Mouse (Mus musculus) CH12.LX (cell line): ENCODE data around the gene Hsp90ab1. TPM values are rescaled to one million over a fixed set of nuclear protein-coding genes. Genes with fewer than 3 reads are reported as not detected.

Experiments used
- DNase-seq: peaks from one replicate; pipeline ENCODE4 v3.0.0-alpha.2; 2013; ENCODE audit errors: extremely low read depth
- H3K27ac ChIP-seq: 2 replicates; pipeline ENCODE4 v1.5.1; 2012; ENCODE audit warnings: low read depth, mild to moderate bottlenecking, control low read depth, moderate library complexity; ENCODE audit not compliant: insufficient read depth
- H3K27me3 ChIP-seq: replicated peaks from 2 replicates; pipeline ENCODE3; 2012; ENCODE audit warnings: inconsistent platforms
- H3K36me3 ChIP-seq, 2 experiments: replicated peaks in 1 of 2; 2 replicates each; pipeline versions ENCODE3 to v1.6.1; 2012; ENCODE audit warnings: inconsistent platforms in 1 of 2, low read length in 1 of 2, mild to moderate bottlenecking in 1 of 2, mixed read lengths in 1 of 2, moderate library complexity in 1 of 2; ENCODE audit not compliant: control insufficient read depth in 1 of 2, insufficient read depth in 1 of 2
- H3K4me1 ChIP-seq, 2 experiments: 2 replicates each; pipeline ENCODE4 v1.6.1; 2012; ENCODE audit warnings: inconsistent platforms in 1 of 2, moderate library complexity in 1 of 2; ENCODE audit not compliant: insufficient read depth in 2 of 2, control insufficient read depth in 1 of 2
- H3K4me2 ChIP-seq: 2 replicates; pipeline ENCODE4 v1.6.1; 2012; ENCODE audit warnings: low read depth, mild to moderate bottlenecking, control low read depth; ENCODE audit not compliant: poor library complexity, insufficient read depth, severe bottlenecking
- H3K4me3 ChIP-seq, 3 experiments: fragments of 150-350 bp in 1 of 3; sonication (generic) in 1 of 3; replicated peaks in 1 of 3; 2 replicates each; pipeline versions ENCODE3 to v1.5.1; 2011 to 2012; ENCODE audit warnings: low read depth in 2 of 3, low read length in 2 of 3, mild to moderate bottlenecking in 2 of 3, moderate library complexity in 2 of 3, control low read depth in 1 of 3, improper control_type of control experiment in 1 of 3, inconsistent platforms in 1 of 3, mixed read lengths in 1 of 3; ENCODE audit not compliant: poor library complexity in 1 of 3
- H3K79me2 ChIP-seq: replicated peaks from 2 replicates; pipeline ENCODE4 v1.6.1; 2012; ENCODE audit warnings: mild to moderate bottlenecking, moderate library complexity; ENCODE audit not compliant: control insufficient read depth, poor library complexity, insufficient read depth, severe bottlenecking; ENCODE audit errors: extremely low read depth
- H3K9ac ChIP-seq: 2 replicates; pipeline ENCODE4 v1.6.1; 2012; ENCODE audit warnings: low read depth, mild to moderate bottlenecking, control low read depth, moderate library complexity; ENCODE audit not compliant: insufficient read depth
- H3K9me3 ChIP-seq: replicated peaks from 2 replicates; pipeline ENCODE3; 2012; ENCODE audit warnings: low read length, inconsistent platforms, mixed read lengths
- BHLHE40 ChIP-seq: IDR thresholded peaks from 2 replicates; pipeline ENCODE4 v1.6.1; 2011; ENCODE audit warnings: mild to moderate bottlenecking, low read depth, low read length, improper control_type of control experiment
- CHD1 ChIP-seq: IDR thresholded peaks from 2 replicates; pipeline ENCODE4 v1.6.1; 2012; ENCODE audit warnings: low read depth, low read length, improper control_type of control experiment, inconsistent platforms
- CHD2 ChIP-seq: IDR thresholded peaks from 2 replicates; pipeline ENCODE4 v1.6.1; 2011; ENCODE audit warnings: low read length, improper control_type of control experiment
- E2F4 ChIP-seq: IDR thresholded peaks from 2 replicates; pipeline ENCODE4 v1.6.1; 2011; ENCODE audit warnings: low read depth, low read length, improper control_type of control experiment; ENCODE audit not compliant: insufficient replicate concordance
- ELF1 ChIP-seq: IDR thresholded peaks from 2 replicates; pipeline ENCODE4 v1.6.1; 2014; ENCODE audit warnings: low read depth, mild to moderate bottlenecking, inconsistent platforms, low read length, improper control_type of control experiment
- ETS1 ChIP-seq: conservative IDR thresholded peaks from 2 replicates; pipeline ENCODE4 v1.6.1; 2012; ENCODE audit warnings: low read depth, mild to moderate bottlenecking, inconsistent platforms, low read length, improper control_type of control experiment, moderate library complexity
- HCFC1 ChIP-seq: IDR thresholded peaks from 2 replicates; pipeline ENCODE4 v1.6.1; 2012; ENCODE audit warnings: low read depth, mild to moderate bottlenecking, inconsistent platforms, low read length, improper control_type of control experiment
- IRF4 ChIP-seq: IDR thresholded peaks from 2 replicates; pipeline ENCODE4 v1.6.1; 2014; ENCODE audit warnings: low read depth, mild to moderate bottlenecking, inconsistent platforms, low read length, improper control_type of control experiment
- JUND ChIP-seq: conservative IDR thresholded peaks from 2 replicates; pipeline ENCODE4 v1.6.1; 2011; ENCODE audit warnings: low read depth, low read length, improper control_type of control experiment
- MAX ChIP-seq: IDR thresholded peaks from 2 replicates; pipeline ENCODE4 v1.6.1; 2011; ENCODE audit warnings: low read length, improper control_type of control experiment
- MAZ ChIP-seq: IDR thresholded peaks from 2 replicates; pipeline ENCODE4 v1.6.1; 2012; ENCODE audit warnings: low read depth, mild to moderate bottlenecking, inconsistent platforms, low read length, improper control_type of control experiment, moderate library complexity
- MXI1 ChIP-seq: IDR thresholded peaks from 2 replicates; pipeline ENCODE4 v1.6.1; 2011; ENCODE audit warnings: mild to moderate bottlenecking, low read depth, low read length, improper control_type of control experiment
- MYC ChIP-seq: IDR thresholded peaks from 2 replicates; pipeline ENCODE4 v1.6.1; 2011; ENCODE audit warnings: low read depth, mild to moderate bottlenecking, improper control_type of control experiment, low read length
- NELFE ChIP-seq: IDR thresholded peaks from 2 replicates; pipeline ENCODE4 v1.6.1; 2011; ENCODE audit warnings: low read depth, low read length, improper control_type of control experiment
- NRF1 ChIP-seq: IDR thresholded peaks from 2 replicates; pipeline ENCODE4 v1.6.1; 2014; ENCODE audit warnings: low read depth, mild to moderate bottlenecking, inconsistent platforms, low read length, improper control_type of control experiment, moderate library complexity
- PAX5 ChIP-seq: IDR thresholded peaks from 2 replicates; pipeline ENCODE4 v1.6.1; 2012; ENCODE audit warnings: low read length, inconsistent platforms, mixed read lengths
- POLR2A ChIP-seq: IDR thresholded peaks from 2 replicates; pipeline ENCODE4 v1.6.1; 2011; ENCODE audit warnings: low read depth, mild to moderate bottlenecking, improper control_type of control experiment, low read length
- POLR2AphosphoS2 ChIP-seq: IDR thresholded peaks from 2 replicates; pipeline ENCODE4 v1.6.1; 2011; ENCODE audit warnings: low read depth, low read length, improper control_type of control experiment
- SIN3A ChIP-seq: IDR thresholded peaks from 2 replicates; pipeline ENCODE4 v1.6.1; 2012; ENCODE audit warnings: low read length, improper control_type of control experiment, inconsistent platforms
- SMC3 ChIP-seq: IDR thresholded peaks from 2 replicates; pipeline ENCODE4 v1.6.1; 2011; ENCODE audit warnings: low read depth, low read length, improper control_type of control experiment
- TBP ChIP-seq: conservative IDR thresholded peaks from 2 replicates; pipeline ENCODE4 v1.6.1; 2011; ENCODE audit warnings: low read depth, low read length, improper control_type of control experiment
- TCF12 ChIP-seq: IDR thresholded peaks from 2 replicates; pipeline ENCODE4 v1.6.1; 2014; ENCODE audit warnings: low read depth, mild to moderate bottlenecking, inconsistent platforms, low read length, improper control_type of control experiment
- UBTF ChIP-seq: IDR thresholded peaks from 2 replicates; pipeline ENCODE4 v1.6.1; 2012; ENCODE audit warnings: low read depth, mild to moderate bottlenecking, inconsistent platforms, low read length, improper control_type of control experiment, moderate library complexity
- USF1 ChIP-seq: IDR thresholded peaks from 2 replicates; pipeline ENCODE4 v1.6.1; 2014; ENCODE audit warnings: low read depth, mild to moderate bottlenecking, inconsistent platforms, low read length, improper control_type of control experiment
- USF2 ChIP-seq: conservative IDR thresholded peaks from 2 replicates; pipeline ENCODE4 v1.6.1; 2011; ENCODE audit warnings: low read depth, low read length, improper control_type of control experiment
- ZC3H11A ChIP-seq: IDR thresholded peaks from 2 replicates; pipeline ENCODE4 v1.6.1; 2012; ENCODE audit warnings: low read depth, mild to moderate bottlenecking, inconsistent platforms, low read length, improper control_type of control experiment
- ZMIZ1 ChIP-seq: IDR thresholded peaks from 2 replicates; pipeline ENCODE4 v1.6.1; 2012; ENCODE audit warnings: low read depth, mild to moderate bottlenecking, inconsistent platforms, low read length, improper control_type of control experiment
- dilution Hi-C: fragments of 300-500 bp; cut with MboI; formaldehyde crosslinking; loops from 2 replicates; pipeline ENCODE4 v1.14.3; 2020; ENCODE audit warnings: low sequenced_read_pairs; ENCODE audit not compliant: extremely low pct_unique_long_range_greater_than_20kb, extremely low pct_ligation_motif_present
- in situ Hi-C: fragments of 300-500 bp; cut with MboI; formaldehyde crosslinking; loops from 3 replicates; pipeline ENCODE4 v1.14.3; 2019; ENCODE audit warnings: low sequenced_read_pairs, low pct_ligation_motif_present, low pct_unique_long_range_greater_than_20kb, mixed read lengths
- polyA plus RNA-seq: library from polyadenylated mRNA; unstranded; fragments of >175 nt; gene quantifications from 2 replicates; pipeline ENCODE4 v1.2.1, GENCODE M21; 2012; ENCODE audit warnings: low read depth; ENCODE audit not compliant: insufficient read length
- total RNA-seq, 2 experiments: library from RNA; depleted of rRNA; stranded (reverse); fragments of 300-350 nt in 1 of 2; fragments of >200 nt in 1 of 2; gene quantifications; 2 replicates each; pipeline ENCODE4 v1.2.3; 2012 to 2014

The Hsp90ab1 gene
- total and polyA plus RNA-seq, 3 experiments, result 790 to 4,858 (median 1,180) TPM

DNA sequence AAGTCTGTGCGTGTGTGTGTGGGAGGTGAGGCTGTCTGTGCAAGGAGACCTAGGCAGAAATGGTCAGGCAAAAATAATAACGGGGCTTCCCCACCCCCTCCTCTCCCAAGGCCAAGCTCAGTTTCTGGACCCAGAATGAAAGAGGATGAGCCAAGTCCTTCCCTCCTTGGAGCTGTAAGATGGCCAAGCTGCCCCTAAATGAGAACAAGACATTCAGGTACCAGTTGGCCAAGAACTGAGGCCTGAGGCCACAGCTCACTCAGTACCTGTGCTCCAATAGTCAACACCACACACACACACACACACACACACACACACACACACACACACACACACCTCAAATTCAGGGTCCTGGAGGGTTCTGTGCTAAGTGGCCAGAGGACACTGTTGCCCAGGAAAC, 30.4 kb downstream of the Hsp90ab1 start:
- Histone ChIP-seq H3K79me2 (no peaks in the 10 kb centered on the region), H3K4me3 (no peak overlapping the region)
- dilution Hi-C loops, result no loop called here
- TF ChIP-seq NELFE (no peak), POLR2A (no peak), POLR2AphosphoS2 (no peak), SIN3A (no peak), ELF1 (no peak), UBTF (no peak), USF2 (no peak), BHLHE40 (no peak), USF1 (no peak), SMC3 (no peak), NRF1 (no peak), ZC3H11A (no peak), TCF12 (no peak), TBP (no peak), CHD1 (no peak), PAX5 (no peak), MAX (no peak), CHD2 (no peak), JUND (no peak)
- TF ChIP-seq, all 38 proteins: peak for 0
- H3K4me1 ChIP-seq, result peaks cover 16% of the 10 kb centered on the region in 2 experiments
- no peak overlapping the region for H3K4me2 ChIP-seq
- no peaks in the 10 kb centered on the region for H3K36me3 ChIP-seq
- peaks cover 2% of the 10 kb centered on the region for H3K9me3 ChIP-seq
- in situ Hi-C loops, result no loop called here
- no peak overlapping the region for H3K9ac ChIP-seq
- no peak for DNase-seq
- peaks cover 62% of the 10 kb centered on the region for H3K27me3 ChIP-seq
- H3K27ac ChIP-seq, result no peak overlapping the region

- H3K9ac ChIP-seq, result no peak overlapping the region
- TF ChIP-seq PAX5, result no peak
- TF ChIP-seq ZMIZ1, result no peak
- no peak for TF ChIP-seq MXI1
- no peak for TF ChIP-seq MYC
- no peak for TF ChIP-seq CHD2
- TF ChIP-seq TBP, result no peak
- TF ChIP-seq ELF1, result no peak
- no peak for TF ChIP-seq UBTF
- TF ChIP-seq ETS1, result no peak
- TF ChIP-seq USF1, result no peak
- no peak for TF ChIP-seq MAZ
- TF ChIP-seq BHLHE40, result no peak
- no peak for TF ChIP-seq POLR2AphosphoS2
- TF ChIP-seq E2F4, result no peak
- no peak for TF ChIP-seq CHD1
- TF ChIP-seq NELFE, result no peak
- no peak for TF ChIP-seq IRF4
- TF ChIP-seq POLR2A, result no peak
- no peak for TF ChIP-seq HCFC1
- TF ChIP-seq MAX, result no peak
- in situ Hi-C loops, result no loop called here
- H3K4me3 ChIP-seq, result no peak overlapping the region
- H3K4me2 ChIP-seq, result no peak overlapping the region
- peaks cover 67% of the 10 kb centered on the region for H3K27me3 ChIP-seq
- no peaks in the 10 kb centered on the region for H3K79me2 ChIP-seq
- peaks cover 16% of the 10 kb centered on the region in 2 experiments for H3K4me1 ChIP-seq
- no peaks in the 10 kb centered on the region for H3K36me3 ChIP-seq
- no peak overlapping the region for H3K27ac ChIP-seq
- DNase-seq, result no peak
- peaks cover 2% of the 10 kb centered on the region for H3K9me3 ChIP-seq
- dilution Hi-C loops, result no loop called here
Measured at GRCm38 (mm10) chr17:45542129-45542528, 30.9 kb downstream of the Hsp90ab1 start.
